Mouse (Mus musculus): ENCODE measurements around the gene Fam136a. TPM values are rescaled to one million over a fixed set of nuclear protein-coding genes. Genes with fewer than 3 reads are reported as not detected.
"Not testable (repeated sequence)": the region's sequence is repeated elsewhere in the genome, so short reads cannot be mapped to it uniquely, and the experiment has no call there.

The Fam136a gene
- polyA plus RNA-seq, 1 experiment from 2014 or later: 145 TPM

- peak overlapping the region; percentile 85 for H3K9ac ChIP-seq
- H3K36me3 ChIP-seq: peaks cover 34% of the 10 kb centered on the region
- H3K4me1 ChIP-seq: peaks cover 36% of the 10 kb centered on the region
- no peaks in the 10 kb centered on the region for H3K9me3 ChIP-seq (replicated peaks)
- no peaks in the 10 kb centered on the region for H3K27me3 ChIP-seq
- peak overlapping the region; percentile 80 for H3K4me2 ChIP-seq
- H3K4me3 ChIP-seq (replicated peaks): peak overlapping the region; percentile 68
- ATAC-seq (replicated peaks; ENCODE audit: low FRiP score): no peak
- H3K27ac ChIP-seq: peak overlapping the region; percentile 93
- WGBS: 67% methylated on average over 3 of the region's 3 CpGs
Measured at GRCm38 (mm10) chr6:86370093-86370713, 4.8 kb downstream of the Fam136a start.

- 18% methylated on average over 15 of the region's 15 CpGs for WGBS
- H3K27ac ChIP-seq: peak within 1 kb of the TSS; percentile 93
- H3K27me3 ChIP-seq: no peaks in the 10 kb centered on the region
- peaks cover 36% of the 10 kb centered on the region for H3K4me1 ChIP-seq
- H3K9ac ChIP-seq: peak within 1 kb of the TSS; percentile 85
- ATAC-seq (replicated peaks; ENCODE audit: low FRiP score): peak; percentile 4; the same call in 1 of the 2 replicates
- H3K4me3 ChIP-seq (replicated peaks): peak within 1 kb of the TSS; percentile 68
- no peaks in the 10 kb centered on the region for H3K9me3 ChIP-seq (replicated peaks)
- peaks cover 39% of the 10 kb centered on the region for H3K36me3 ChIP-seq
- H3K4me2 ChIP-seq: peak within 1 kb of the TSS; percentile 80
Measured at GRCm38 (mm10) chr6:86370764-86371339, 5.4 kb downstream of the Fam136a start, which contains the start of gene Snrpg. TSS of gene Snrpg (plus strand) at chr6:86371304.

GRCm38 (mm10) chr6:86371340-86371911 lies 6.0 kb downstream of the Fam136a start:
- Histone ChIP-seq H3K36me3 (peaks cover 45% of the 10 kb centered on the region), H3K27me3 (no peaks in the 10 kb centered on the region), H3K4me2 (peak overlapping the region; percentile 80), H3K4me3 (replicated peaks) (peak overlapping the region; percentile 68), H3K9me3 (replicated peaks) (no peaks in the 10 kb centered on the region), H3K27ac (peak overlapping the region; percentile 93), H3K9ac (peak overlapping the region; percentile 85), H3K4me1 (peaks cover 32% of the 10 kb centered on the region)
- ATAC-seq (replicated peaks; ENCODE audit: low FRiP score): peak; percentile 96
- under 1% methylated on average over 50 of the region's 50 CpGs for WGBS

GRCm38 (mm10) chr6:86371950-86372516 lies 6.6 kb downstream of the Fam136a start:
- WGBS: 4% methylated on average over 12 of the region's 12 CpGs
- Histone ChIP-seq H3K27me3 (no peaks in the 10 kb centered on the region), H3K4me2 (peak overlapping the region; percentile 80), H3K4me1 (peaks cover 27% of the 10 kb centered on the region), H3K9ac (peak overlapping the region; percentile 85), H3K9me3 (replicated peaks) (no peaks in the 10 kb centered on the region), H3K36me3 (peaks cover 51% of the 10 kb centered on the region), H3K4me3 (replicated peaks) (peak overlapping the region; percentile 68), H3K27ac (peak overlapping the region; percentile 93)
- no peak for ATAC-seq (replicated peaks; ENCODE audit: low FRiP score)

GRCm38 (mm10) chr6:86373556-86373955 lies 8.1 kb downstream of the Fam136a start:
- no peaks in the 10 kb centered on the region for H3K27me3 ChIP-seq
- H3K27ac ChIP-seq: no peak overlapping the region
- peaks cover 26% of the 10 kb centered on the region for H3K4me1 ChIP-seq
- H3K36me3 ChIP-seq: peaks cover 55% of the 10 kb centered on the region
- WGBS: 97% methylated on average over 6 of the region's 6 CpGs
- no peak overlapping the region for H3K9ac ChIP-seq
- no peaks in the 10 kb centered on the region for H3K9me3 ChIP-seq (replicated peaks)
- no peak for ATAC-seq (replicated peaks; ENCODE audit: low FRiP score)
- no peak overlapping the region for H3K4me3 ChIP-seq (replicated peaks)
- H3K4me2 ChIP-seq: no peak overlapping the region

GRCm38 (mm10) chr6:86378341-86378740 lies 12.9 kb downstream of the Fam136a start:
- Histone ChIP-seq H3K36me3 (peaks cover 58% of the 10 kb centered on the region), H3K4me3 (replicated peaks) (no peak overlapping the region), H3K4me2 (no peak overlapping the region), H3K9me3 (replicated peaks) (no peaks in the 10 kb centered on the region), H3K4me1 (peaks cover 4% of the 10 kb centered on the region; the same call in 1 of the 2 replicates), H3K27ac (no peak overlapping the region), H3K9ac (no peak overlapping the region), H3K27me3 (no peaks in the 10 kb centered on the region)
- ATAC-seq (replicated peaks; ENCODE audit: low FRiP score): no peak
- 86% methylated on average over 3 of the region's 3 CpGs for WGBS

GRCm38 (mm10) chr6:86380112-86380511 lies 14.7 kb downstream of the Fam136a start:
- H3K9ac ChIP-seq; ATAC-seq (replicated peaks; ENCODE audit: low FRiP score); H3K4me2 ChIP-seq; H3K4me1 ChIP-seq; H3K27me3 ChIP-seq; H3K4me3 ChIP-seq (replicated peaks); H3K27ac ChIP-seq; H3K9me3 ChIP-seq (replicated peaks): not testable (repeated sequence)
- peaks cover 48% of the 10 kb centered on the region for H3K36me3 ChIP-seq
- 79% methylated on average over 8 of the region's 8 CpGs for WGBS

GRCm38 (mm10) chr6:86382551-86382950 lies 17.1 kb downstream of the Fam136a start:
- Histone ChIP-seq H3K36me3 (peaks cover 43% of the 10 kb centered on the region), H3K9me3 (replicated peaks) (no peaks in the 10 kb centered on the region), H3K9ac (no peak overlapping the region), H3K4me3 (replicated peaks) (no peak overlapping the region), H3K4me2 (no peak overlapping the region), H3K27me3 (no peaks in the 10 kb centered on the region), H3K27ac (no peak overlapping the region), H3K4me1 (peaks cover 10% of the 10 kb centered on the region; the same call in 1 of the 2 replicates)
- ATAC-seq (replicated peaks; ENCODE audit: low FRiP score): no peak

GRCm38 (mm10) chr6:86383370-86383769 lies 17.9 kb downstream of the Fam136a start:
- H3K4me1 ChIP-seq: peaks cover 17% of the 10 kb centered on the region; the same call in 1 of the 2 replicates
- H3K9me3 ChIP-seq (replicated peaks): no peaks in the 10 kb centered on the region
- no peaks in the 10 kb centered on the region for H3K27me3 ChIP-seq
- no peak overlapping the region for H3K4me2 ChIP-seq
- 45% methylated on average over 16 of the region's 16 CpGs for WGBS
- H3K27ac ChIP-seq: no peak overlapping the region
- H3K4me3 ChIP-seq (replicated peaks): no peak overlapping the region
- no peak for ATAC-seq (replicated peaks; ENCODE audit: low FRiP score)
- no peak overlapping the region for H3K9ac ChIP-seq
- peaks cover 43% of the 10 kb centered on the region for H3K36me3 ChIP-seq

GRCm38 (mm10) chr6:86384692-86385091 lies 19.2 kb downstream of the Fam136a start:
- Histone ChIP-seq H3K27me3 (no peaks in the 10 kb centered on the region), H3K4me3 (replicated peaks) (no peak overlapping the region), H3K4me2 (no peak overlapping the region), H3K9ac (no peak overlapping the region), H3K4me1 (peaks cover 20% of the 10 kb centered on the region; the same call in 1 of the 2 replicates), H3K27ac (no peak overlapping the region), H3K36me3 (peaks cover 44% of the 10 kb centered on the region), H3K9me3 (replicated peaks) (no peaks in the 10 kb centered on the region)
- ATAC-seq (replicated peaks; ENCODE audit: low FRiP score): no peak
- WGBS: 67% methylated on average over 4 of the region's 4 CpGs

- Histone ChIP-seq H3K36me3 (peaks cover 48% of the 10 kb centered on the region), H3K9me3 (replicated peaks) (no peaks in the 10 kb centered on the region), H3K27me3 (no peaks in the 10 kb centered on the region), H3K4me1 (peaks cover 20% of the 10 kb centered on the region; the same call in 1 of the 2 replicates), H3K9ac (no peak overlapping the region), H3K4me2 (no peak overlapping the region), H3K27ac (no peak overlapping the region), H3K4me3 (replicated peaks) (no peak overlapping the region)
- ATAC-seq (replicated peaks; ENCODE audit: low FRiP score): no peak
- 80% methylated on average over 5 of the region's 5 CpGs for WGBS
Measured at GRCm38 (mm10) chr6:86385362-86386104, 20.1 kb downstream of the Fam136a start.

Data from kidney, embryonic 15.5 days (tissue).